In the genomic region with DNA sequence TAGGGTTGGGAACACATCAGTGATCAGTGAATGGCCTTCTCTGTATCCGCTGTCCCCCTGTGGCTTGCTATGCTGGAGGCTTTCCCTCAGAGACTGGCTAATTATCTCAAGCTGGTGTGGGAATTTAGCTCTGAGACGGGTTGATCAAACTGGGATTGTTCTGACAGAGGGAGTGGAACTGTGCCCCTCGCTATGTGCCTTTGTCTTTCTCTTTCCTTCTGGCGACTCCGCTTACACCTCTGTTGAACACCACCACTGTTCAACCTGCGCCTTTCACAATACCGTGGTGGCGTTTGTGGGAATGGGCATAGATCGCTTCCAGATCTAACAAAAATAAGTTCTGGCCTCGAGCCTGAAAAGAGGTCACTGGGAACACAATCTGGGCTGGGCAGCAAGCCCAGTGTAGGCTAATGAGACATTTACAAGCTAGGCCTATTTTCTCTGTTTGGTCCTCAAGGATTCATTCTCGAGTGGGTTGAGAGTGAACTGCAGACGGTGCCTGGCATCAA, we compare ENCODE assay signal across 9 mouse cellular contexts.
A peak's percentile ranks its signal among the peaks of the same experiment; 100 is the strongest.
DNase-seq lines count a peak whose midpoint lies in the region; ATAC-seq and TF ChIP-seq lines count a peak whose summit lies in the region.
"Had no signal": no experiment of that assay in that cellular context is flagged by ENCODE, and none has a peak within 500 bp of the region (broad histone marks: within the 10 kb centered on the region; RNA-seq: fewer than 3 reads in every experiment).

No protein-coding gene starts in this region.

- TF ChIP-seq POLR2A in limb, embryonic 14.5 days (IDR thresholded peaks at IDR 0.05; ENCODE audit: borderline replicate concordance, extremely low read depth, insufficient read depth, insufficient read length): no peak

- H3K9ac ChIP-seq in kidney, embryonic 16.5 days (replicated peaks; ENCODE audit: low read length): no peak overlapping the region
- H3K9ac ChIP-seq in limb, embryonic 14.5 days (ENCODE audit: low read depth, low read length, severe bottlenecking): no peak overlapping the region
- no peak overlapping the region for H3K9ac ChIP-seq in stomach, postnatal 0 days (ENCODE audit: low read length)

- no peak for ATAC-seq in kidney, embryonic 16.5 days (ENCODE audit: low FRiP score, low TSS enrichment)
- ATAC-seq in cerebellum, adult (ENCODE audit: insufficient number of reproducible peaks, low FRiP score, low TSS enrichment): peak; percentile 77
- peak; percentile 69 for ATAC-seq in limb, embryonic 14.5 days (ENCODE audit: low FRiP score, low read depth)
- ATAC-seq in stomach, postnatal 0 days (ENCODE audit: low FRiP score, low TSS enrichment): no peak

- WGBS in kidney, embryonic 16.5 days: 71% methylated on average over 12 of the region's 12 CpGs
- WGBS in limb, embryonic 14.5 days: 45% methylated on average over 12 of the region's 12 CpGs
- WGBS in stomach, postnatal 0 days: 58% methylated on average over 12 of the region's 12 CpGs

- H3K27me3 ChIP-seq in kidney, embryonic 16.5 days (ENCODE audit: insufficient read depth, low read length): no peaks in the 10 kb centered on the region
- H3K27me3 ChIP-seq in limb, embryonic 14.5 days (ENCODE audit: control insufficient read depth, insufficient read depth, low read length): no peaks in the 10 kb centered on the region
- no peaks in the 10 kb centered on the region for H3K27me3 ChIP-seq in stomach, postnatal 0 days (ENCODE audit: control insufficient read depth, insufficient read depth, low read length)

- DNase-seq in kidney, adult 11 months: peak; percentile 54
- peak; percentile 56 to 68 for DNase-seq in frontal cortex, postnatal 10 days (ENCODE audit: low spot score in 2 of 2)
- peak; percentile 54 to 63 for DNase-seq in kidney, adult 8-10 months
- peak; percentile 77 for DNase-seq in limb, embryonic 14.5 days (ENCODE audit: low spot score)
- DNase-seq in stomach, postnatal 0 days (ENCODE audit: low spot score): no peak
- no peak for DNase-seq in urinary bladder, postnatal 10 days (ENCODE audit: low spot score)

- no peak for TF ChIP-seq CTCF in stomach, postnatal 0 days (IDR thresholded peaks at IDR 0.05; ENCODE audit: low read depth)

- no peaks in the 10 kb centered on the region for H3K9me3 ChIP-seq in kidney, embryonic 16.5 days (ENCODE audit: low read length)
- no peaks in the 10 kb centered on the region for H3K9me3 ChIP-seq in limb, embryonic 14.5 days (ENCODE audit: control insufficient read depth, low read length)
- H3K9me3 ChIP-seq in stomach, postnatal 0 days (ENCODE audit: control insufficient read depth, low read length): no peaks in the 10 kb centered on the region

- 0 out of 2 replicates have a peak, but pooled peaks cover 3% of the 10 kb centered on the region for H3K4me1 ChIP-seq in kidney, embryonic 16.5 days (ENCODE audit: insufficient read depth, low read length)
- peaks cover 13% of the 10 kb centered on the region for H3K4me1 ChIP-seq in limb, embryonic 14.5 days (ENCODE audit: control insufficient read depth, insufficient read depth, low read length)
- H3K4me1 ChIP-seq in stomach, postnatal 0 days (replicated peaks; ENCODE audit: control insufficient read depth, insufficient read depth): no peaks in the 10 kb centered on the region

- no peaks in the 10 kb centered on the region for H3K36me3 ChIP-seq in kidney, embryonic 16.5 days (ENCODE audit: insufficient read depth, low read length)
- H3K36me3 ChIP-seq in limb, embryonic 14.5 days (ENCODE audit: control insufficient read depth, insufficient read depth, low read length): no peaks in the 10 kb centered on the region
- H3K36me3 ChIP-seq in stomach, postnatal 0 days (ENCODE audit: control insufficient read depth, insufficient read depth, low read length): no peaks in the 10 kb centered on the region

- no peak overlapping the region for H3K4me2 ChIP-seq in kidney, embryonic 16.5 days (replicated peaks; ENCODE audit: low read depth, low read length)
- H3K4me2 ChIP-seq in limb, embryonic 14.5 days (replicated peaks; ENCODE audit: low read depth, low read length, severe bottlenecking): no peak overlapping the region
- no peak overlapping the region for H3K4me2 ChIP-seq in stomach, postnatal 0 days (replicated peaks; ENCODE audit: low read depth)

- H3K4me3 ChIP-seq in kidney, embryonic 16.5 days (ENCODE audit: low read length): no peak overlapping the region
- H3K4me3 ChIP-seq in limb, embryonic 14.5 days (replicated peaks; ENCODE audit: low read length): no peak overlapping the region
- no peak overlapping the region for H3K4me3 ChIP-seq in stomach, postnatal 0 days (ENCODE audit: low read depth, low read length)
- H3K4me3 ChIP-seq: erythroblast, embryonic 14.5 days had no signal

- H3K27ac ChIP-seq in kidney, embryonic 16.5 days (ENCODE audit: low read length): no peak overlapping the region
- H3K27ac ChIP-seq in limb, embryonic 14.5 days (replicated peaks; ENCODE audit: low read depth, low read length): peak overlapping the region; percentile 66
- H3K27ac ChIP-seq in stomach, postnatal 0 days (replicated peaks): 0 out of 2 replicates have a peak overlapping the region, but pooled peaks have one; percentile 18

- TF ChIP-seq EP300 in stomach, postnatal 0 days (optimal IDR thresholded peaks at IDR 0.05): no peak

Comparison
In these comparisons a context has a peak if more than half of its experiments do, and no peak if none do; other contexts are left out.
1. DNase-seq: peak in kidney, adult 11 months (single experiment), frontal cortex, postnatal 10 days (2 of 2), kidney, adult 8-10 months (2 of 2) and limb, embryonic 14.5 days (single experiment); none in stomach, postnatal 0 days (single experiment) and urinary bladder, postnatal 10 days (single experiment).
2. ATAC-seq: peak in cerebellum, adult (single experiment) and limb, embryonic 14.5 days (single experiment); none in kidney, embryonic 16.5 days (single experiment) and stomach, postnatal 0 days (single experiment).